18 mouse cellular contexts compared by ENCODE assay signal in the genomic region with DNA sequence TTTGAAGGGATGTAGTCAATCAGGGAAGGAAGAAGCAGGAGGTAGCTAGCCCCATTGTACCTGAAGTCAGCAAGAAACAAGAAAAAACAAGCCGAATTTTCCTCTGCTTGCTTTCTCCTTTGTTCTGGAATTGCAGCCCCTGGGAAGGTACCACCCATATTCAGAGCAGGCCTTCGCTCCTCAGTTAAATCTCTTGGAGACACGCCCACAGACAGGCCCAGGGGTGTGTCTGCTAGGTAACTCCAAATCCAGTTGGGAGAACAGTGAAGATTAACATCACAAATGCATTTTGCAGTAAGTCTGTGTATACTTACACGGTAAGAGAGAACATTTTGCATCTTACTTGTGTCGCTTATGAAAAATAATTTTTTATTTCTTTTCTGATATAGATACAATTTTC.
"Had no signal": no experiment of that assay in that cellular context is flagged by ENCODE, and none has a peak within 500 bp of the region (broad histone marks: within the 10 kb centered on the region; RNA-seq: fewer than 3 reads in every experiment).

No protein-coding gene starts in this region.

- H3K27me3 ChIP-seq: kidney, embryonic 15.5 days; limb, embryonic 15.5 days; midbrain, embryonic 15.5 days; neural tube, embryonic 12.5 days; neural tube, embryonic 15.5 days had no signal

- H3K36me3 ChIP-seq: kidney, embryonic 15.5 days; limb, embryonic 12.5 days; limb, embryonic 15.5 days; midbrain, embryonic 10.5 days; midbrain, embryonic 15.5 days; neural tube, embryonic 12.5 days; neural tube, embryonic 15.5 days had no signal

- H3K9ac ChIP-seq: kidney, embryonic 15.5 days; limb, embryonic 12.5 days; limb, embryonic 15.5 days; liver, embryonic 14.5 days; liver, postnatal 0 days; lung, embryonic 14.5 days; midbrain, embryonic 15.5 days; neural tube, embryonic 12.5 days; neural tube, embryonic 15.5 days had no signal

- H3K4me3 ChIP-seq: kidney, embryonic 15.5 days; limb, embryonic 12.5 days; limb, embryonic 15.5 days; megakaryocyte, embryonic 14.5 days; midbrain, embryonic 10.5 days; midbrain, embryonic 15.5 days; neural tube, embryonic 12.5 days; neural tube, embryonic 15.5 days had no signal

- H3K27ac ChIP-seq: kidney, embryonic 15.5 days; limb, embryonic 12.5 days; limb, embryonic 15.5 days; liver, embryonic 14.5 days; midbrain, embryonic 10.5 days; midbrain, embryonic 15.5 days; neural tube, embryonic 12.5 days; neural tube, embryonic 15.5 days; stomach, postnatal 0 days had no signal

- H3K4me1 ChIP-seq: limb, embryonic 12.5 days; midbrain, embryonic 15.5 days had no signal

- H3K4me2 ChIP-seq: kidney, embryonic 15.5 days; limb, embryonic 12.5 days; limb, embryonic 15.5 days; liver, embryonic 11.5 days; lung, embryonic 14.5 days; midbrain, embryonic 15.5 days; neural tube, embryonic 12.5 days; neural tube, embryonic 15.5 days had no signal

- DNase-seq: liver, postnatal 0 days; right cerebral cortex, adult 18-20 months; right cerebral cortex, postnatal 14 days; right cerebral cortex, postnatal 4 days; thymus, adult 2 months had no signal

- ATAC-seq: liver, postnatal 0 days; lung, postnatal 0 days; midbrain, embryonic 15.5 days had no signal

- H3K9me3 ChIP-seq: kidney, embryonic 15.5 days; limb, embryonic 12.5 days; limb, embryonic 15.5 days; megakaryocyte, embryonic 14.5 days; midbrain, embryonic 10.5 days; midbrain, embryonic 15.5 days; neural tube, embryonic 12.5 days; neural tube, embryonic 15.5 days had no signal
